Mouse (Mus musculus) adrenal gland, adult (tissue): ENCODE results near the gene Aplnr.

ENCODE experiments used
- DNase-seq, 2 experiments: peaks; one replicate each; pipeline ENCODE4 v3.0.0; 2022 to 2023; ENCODE audit warnings: low spot score in 1 of 2; ENCODE audit not compliant: inconsistent age in 2 of 2

Gene Aplnr

GRCm38 (mm10) chr2:85173545-85173944, 37.5 kb downstream of the Aplnr start:
- DNase-seq = no peak

DNA sequence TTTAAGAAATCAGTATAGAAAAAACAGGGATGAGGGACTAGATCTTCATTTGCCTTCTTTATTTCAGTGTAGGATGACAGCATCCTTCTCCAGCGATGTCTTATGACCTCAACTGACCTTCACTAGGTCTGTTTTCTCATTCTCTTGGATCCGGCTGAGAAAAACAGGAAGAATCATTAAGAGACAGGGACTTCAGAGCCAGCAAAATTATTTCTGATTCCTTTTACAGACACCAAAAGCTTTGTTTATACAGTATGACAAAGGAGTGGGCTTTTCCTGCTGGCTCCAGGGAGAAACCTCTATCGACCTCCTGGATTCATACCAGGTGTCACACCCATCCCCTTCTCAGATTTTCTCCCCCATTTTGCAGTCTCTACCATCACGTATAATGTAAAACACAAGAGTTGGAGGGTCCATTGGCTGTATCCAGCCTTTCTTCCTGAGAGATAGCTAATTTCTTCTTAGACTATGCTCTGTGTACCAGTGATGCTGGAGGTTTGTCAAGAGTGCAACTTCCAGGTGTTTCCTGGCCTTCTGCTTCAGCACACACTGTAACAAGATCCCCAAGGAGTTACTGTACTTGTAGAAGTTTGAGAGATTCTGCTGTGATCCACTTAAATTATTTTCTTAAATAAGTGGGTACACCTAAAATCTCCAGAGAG, 42.2 kb downstream of the Aplnr start:
- DNase-seq = no peak

GRCm38 (mm10) chr2:85187582-85188151, 51.6 kb downstream of the Aplnr start:
- no peak for DNase-seq
